Mouse (Mus musculus): Measurements from ENCODE around the gene Nmt1. TPM values are rescaled to one million over a fixed set of nuclear protein-coding genes. Genes with fewer than 3 reads are reported as not detected.

Gene Nmt1
- total RNA-seq, 2 experiments from 2014 or later: 25.2 to 27.1 TPM

DNA sequence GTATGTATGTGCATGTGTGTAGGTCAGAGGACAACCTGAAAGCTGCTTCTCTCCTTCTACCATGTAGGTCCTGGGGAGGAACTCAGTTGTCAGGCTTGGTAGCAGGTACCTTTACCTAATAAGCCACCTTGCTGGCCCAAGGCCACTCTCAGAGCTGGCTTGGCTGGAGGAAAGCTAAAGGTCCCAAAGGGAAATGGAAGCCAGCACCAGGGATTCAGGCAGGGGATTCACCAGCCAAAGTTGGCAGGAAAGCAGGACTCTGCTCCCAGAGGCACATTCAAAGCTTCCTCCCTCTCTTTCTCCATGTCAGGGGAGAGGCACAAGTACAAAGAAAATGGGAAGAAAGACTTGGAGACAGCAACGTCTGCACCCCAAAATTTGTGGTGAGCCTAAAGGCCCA is 23.1 kb upstream of the Nmt1 start:
- ATAC-seq (replicated peaks; ENCODE audit: low FRiP score, poor library complexity, severe bottlenecking): no peak

DNA sequence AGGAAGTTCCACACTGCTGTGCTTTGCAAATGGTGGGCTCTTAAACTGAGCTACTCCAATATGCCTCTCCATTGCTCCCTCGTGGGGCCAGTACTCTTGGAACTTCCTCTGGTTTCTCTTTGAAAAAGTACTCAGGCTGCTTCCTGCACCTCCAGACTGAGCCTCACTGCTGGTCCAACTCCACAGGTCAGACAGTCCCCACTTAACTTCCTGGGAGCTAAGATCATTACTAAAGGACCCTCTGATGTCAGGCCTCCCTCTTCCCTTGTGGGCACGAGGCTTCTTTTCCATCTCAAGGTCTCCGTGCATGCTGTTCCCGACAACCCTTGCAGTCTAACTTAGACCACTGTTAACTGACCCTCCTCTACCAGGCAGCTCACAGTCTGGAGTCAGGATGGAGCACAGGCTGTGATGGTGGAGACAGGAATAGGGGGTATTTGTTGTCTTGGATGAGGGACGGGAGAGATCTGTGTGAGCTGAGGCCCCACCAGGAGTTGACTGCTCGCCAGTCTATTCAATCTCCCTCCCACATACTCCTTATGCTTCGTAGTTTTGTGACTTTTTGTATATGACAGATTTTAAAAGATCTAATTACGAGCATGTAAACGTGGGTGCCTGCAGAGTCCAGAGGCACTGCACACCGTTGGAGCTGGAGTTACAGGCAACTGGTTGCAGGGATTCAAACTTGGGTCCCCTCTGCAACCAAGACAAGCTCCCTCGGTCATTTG is 22.6 kb upstream of the Nmt1 start:
- ATAC-seq (replicated peaks; ENCODE audit: low FRiP score, poor library complexity, severe bottlenecking): no peak

DNA sequence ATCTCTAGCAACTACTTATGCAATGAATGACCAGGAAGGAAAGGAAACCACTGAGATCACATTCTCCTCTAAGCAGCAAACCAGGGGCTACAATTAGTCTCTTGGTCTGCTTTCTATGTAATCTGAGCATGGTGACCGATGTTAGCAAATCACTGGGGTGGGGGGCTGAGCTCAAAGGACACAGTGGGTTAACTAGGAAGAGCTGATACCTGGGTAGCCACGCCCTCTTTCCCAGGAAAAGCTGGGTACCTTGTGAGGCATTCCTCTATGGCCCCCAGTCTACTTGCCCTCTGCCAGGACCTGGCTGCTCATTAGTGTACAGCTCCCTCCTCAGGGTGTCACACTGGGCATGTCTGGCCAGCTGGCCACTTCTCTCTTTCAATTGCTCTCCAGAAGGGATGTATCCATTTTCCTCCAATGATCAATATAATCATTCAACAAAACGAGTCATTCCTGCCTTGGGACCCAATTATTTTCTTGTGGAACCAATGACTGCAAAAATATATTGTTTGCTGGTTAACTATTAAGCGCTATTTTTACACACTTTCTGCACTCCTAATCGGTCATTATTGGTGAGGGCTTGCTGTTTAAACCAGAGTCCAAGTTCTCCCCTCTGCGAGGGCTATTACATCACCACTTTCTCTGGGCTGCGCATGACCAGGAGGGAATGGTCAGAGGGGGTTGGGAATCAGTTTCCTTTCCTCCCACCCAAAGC is 21.5 kb upstream of the Nmt1 start:
- no peak for ATAC-seq (replicated peaks; ENCODE audit: low FRiP score, poor library complexity, severe bottlenecking)

DNA sequence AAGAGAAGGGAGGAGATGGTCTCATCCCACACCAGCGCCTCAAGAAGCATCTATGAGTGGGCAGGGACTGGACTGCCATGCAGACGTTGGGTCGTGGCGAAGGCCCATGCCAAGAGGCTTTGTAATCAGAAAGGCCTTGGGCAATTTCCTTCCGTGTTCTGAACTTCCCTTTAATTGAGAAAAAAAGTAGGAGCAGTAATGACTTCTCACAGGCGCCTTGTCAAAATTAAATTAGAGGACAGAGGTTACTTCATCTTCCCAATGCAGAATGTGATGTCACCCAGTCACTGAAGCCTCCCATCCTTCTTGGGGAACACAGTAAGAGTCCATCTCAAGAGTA is 21.0 kb upstream of the Nmt1 start:
- no peak for ATAC-seq (replicated peaks; ENCODE audit: low FRiP score, poor library complexity, severe bottlenecking)

DNA sequence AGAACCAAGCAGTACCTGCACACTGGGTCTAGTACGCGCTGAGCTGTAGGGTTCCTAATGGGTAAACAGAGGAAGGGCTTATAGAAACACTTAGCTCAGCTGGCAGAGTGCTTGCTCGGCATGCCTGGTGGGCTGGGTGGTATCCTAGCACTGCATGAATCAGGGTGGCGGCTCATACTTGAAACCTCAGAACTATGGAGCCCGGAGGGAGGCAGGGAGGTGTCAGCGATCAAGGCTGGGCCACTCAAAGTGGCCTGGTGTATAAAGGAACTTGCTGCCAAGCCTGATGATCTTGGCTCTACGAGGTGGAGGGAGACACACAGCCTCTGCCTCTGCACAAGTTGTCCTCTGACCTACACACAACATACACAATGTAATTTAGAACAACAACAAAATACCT is 19.4 kb upstream of the Nmt1 start:
- ATAC-seq (replicated peaks; ENCODE audit: low FRiP score, poor library complexity, severe bottlenecking): no peak

DNA sequence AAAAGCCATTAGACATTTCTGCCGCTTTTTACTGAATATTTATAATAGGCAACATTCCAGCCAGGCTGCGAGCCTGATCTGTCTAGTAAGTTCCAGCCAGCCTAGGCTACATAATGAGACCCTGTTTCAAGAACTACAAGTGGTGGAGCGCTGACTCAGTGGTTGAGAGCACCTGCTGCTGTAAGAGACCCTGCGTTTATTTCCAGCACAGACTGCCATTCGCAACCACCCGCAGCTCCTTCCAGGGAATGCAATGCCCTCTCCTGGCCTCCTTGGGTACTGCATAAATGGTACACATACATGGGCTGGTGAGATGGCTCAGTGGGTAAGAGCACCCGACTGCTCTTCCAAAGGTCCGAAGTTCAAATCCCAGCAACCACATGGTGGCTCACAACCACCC is 18.8 kb upstream of the Nmt1 start:
- peak; percentile 69; the same call in 1 of the 2 replicates for ATAC-seq (replicated peaks; ENCODE audit: low FRiP score, poor library complexity, severe bottlenecking)

DNA sequence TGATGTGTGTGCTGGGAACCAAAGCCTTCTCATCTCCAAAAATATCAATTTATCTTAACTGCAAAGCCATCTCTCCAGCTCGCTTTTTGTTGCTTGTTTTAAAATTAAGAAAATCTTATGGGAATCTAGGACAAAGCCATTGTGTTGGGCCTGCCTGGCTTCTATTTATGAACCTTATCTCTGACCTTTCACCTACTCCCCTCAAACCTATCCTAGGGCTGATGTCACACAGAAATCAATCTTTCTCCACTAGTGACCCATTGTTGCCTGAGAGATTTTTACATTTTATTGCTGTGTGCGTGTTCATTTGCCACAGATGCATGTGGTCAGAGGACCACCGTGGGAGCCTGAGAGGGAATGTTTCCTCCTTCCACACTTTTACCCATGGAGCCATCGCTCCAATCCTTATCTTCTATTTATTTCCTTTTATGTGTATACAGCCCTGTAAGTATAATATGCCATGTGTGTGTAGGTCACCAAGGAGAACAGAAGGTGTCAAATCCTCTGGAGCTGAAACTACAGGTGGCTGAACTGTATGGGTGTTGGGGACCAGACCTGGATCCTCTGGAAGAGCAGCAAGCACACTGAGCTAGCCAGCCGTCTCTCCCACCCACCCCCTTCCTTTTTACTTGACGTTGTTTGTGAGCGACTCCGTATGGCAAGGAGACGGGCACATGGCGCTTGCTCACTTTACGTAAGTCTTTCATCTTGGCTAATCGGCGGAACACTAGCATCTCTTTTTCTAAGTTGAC is 17.4 kb upstream of the Nmt1 start:
- no peak for ATAC-seq (replicated peaks; ENCODE audit: low FRiP score, poor library complexity, severe bottlenecking)

DNA sequence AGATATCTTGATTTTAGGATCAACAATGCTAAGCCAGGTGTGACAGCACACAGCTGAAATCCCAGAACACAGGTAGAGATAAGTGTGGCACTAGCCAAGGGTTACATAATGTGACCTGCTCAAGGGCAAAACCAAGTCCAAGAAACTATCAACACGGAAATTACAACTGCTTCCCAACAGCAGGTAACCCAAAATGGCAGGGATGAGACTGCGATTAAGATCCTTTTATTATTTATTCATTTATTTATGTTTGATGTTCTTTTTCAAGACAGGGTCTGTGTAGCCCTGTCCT is 16.8 kb upstream of the Nmt1 start:
- ATAC-seq (replicated peaks; ENCODE audit: low FRiP score, poor library complexity, severe bottlenecking): no peak

DNA sequence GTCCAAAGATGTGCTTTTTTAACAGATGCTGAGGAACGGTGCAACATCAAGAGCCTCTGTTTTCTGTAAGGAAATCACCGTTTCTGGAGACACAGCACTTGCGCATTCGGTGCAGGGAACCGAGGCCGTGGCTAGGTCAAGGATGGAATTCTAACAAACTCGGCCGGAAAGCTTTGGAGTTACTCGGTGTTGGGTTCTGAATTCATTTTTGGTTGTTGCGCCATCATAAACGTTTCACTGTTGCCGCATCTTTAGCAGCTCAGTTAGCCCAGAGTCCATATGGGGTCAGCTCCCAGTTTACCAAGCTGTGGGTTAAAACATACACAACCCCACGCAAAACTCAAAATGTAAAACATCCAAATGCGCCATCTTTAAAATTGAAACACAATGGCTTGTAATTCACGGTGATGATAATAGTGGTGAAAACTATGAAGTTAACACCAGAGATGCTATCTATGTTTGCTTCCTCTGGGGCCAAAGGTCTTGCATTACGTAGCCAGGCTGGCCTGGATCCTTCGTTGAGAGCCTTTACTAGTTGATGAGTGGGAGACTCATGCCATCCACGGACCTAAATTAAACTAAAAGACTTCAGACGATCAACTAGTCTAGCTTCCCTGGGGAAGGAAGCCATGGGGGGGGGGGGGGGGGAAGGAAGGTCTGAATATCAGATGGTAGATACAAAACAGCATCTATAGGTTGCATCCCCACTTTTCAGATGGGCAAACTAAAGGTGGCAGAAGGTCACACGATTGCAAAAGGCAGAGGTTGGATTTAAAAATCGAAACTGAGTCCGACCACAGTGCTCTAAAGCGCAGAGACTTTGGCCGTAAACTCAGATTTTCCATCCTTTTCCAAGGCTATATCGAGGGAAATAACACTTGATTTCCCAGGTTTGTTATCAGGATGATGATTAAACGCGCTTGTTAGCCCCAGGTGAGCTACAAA is 11.8 kb upstream of the Nmt1 start:
- no peak for ATAC-seq (replicated peaks; ENCODE audit: low FRiP score, poor library complexity, severe bottlenecking)

DNA sequence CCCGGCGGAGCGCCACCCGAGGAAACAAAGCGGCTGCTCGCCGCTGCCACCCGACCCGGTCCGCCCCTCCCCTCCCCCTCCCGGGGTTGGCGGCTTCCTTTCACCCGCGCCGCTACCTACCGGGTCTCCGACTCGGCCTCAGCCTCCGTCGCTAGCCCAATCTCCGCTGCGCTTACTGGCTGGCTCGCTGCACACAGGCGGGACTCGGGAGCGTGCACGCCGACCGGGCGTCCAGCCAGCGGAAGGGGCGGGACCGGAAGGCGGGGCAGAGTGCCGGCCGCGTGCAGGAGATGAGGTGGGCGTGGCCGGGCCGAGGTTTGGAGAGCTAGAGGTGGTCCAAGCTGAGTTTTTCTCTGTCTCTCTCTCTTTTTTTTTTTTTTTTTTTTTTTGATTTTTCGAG is 11.1 kb upstream of the Nmt1 start:
- peak; percentile 100 for ATAC-seq (replicated peaks; ENCODE audit: low FRiP score, poor library complexity, severe bottlenecking)

DNA sequence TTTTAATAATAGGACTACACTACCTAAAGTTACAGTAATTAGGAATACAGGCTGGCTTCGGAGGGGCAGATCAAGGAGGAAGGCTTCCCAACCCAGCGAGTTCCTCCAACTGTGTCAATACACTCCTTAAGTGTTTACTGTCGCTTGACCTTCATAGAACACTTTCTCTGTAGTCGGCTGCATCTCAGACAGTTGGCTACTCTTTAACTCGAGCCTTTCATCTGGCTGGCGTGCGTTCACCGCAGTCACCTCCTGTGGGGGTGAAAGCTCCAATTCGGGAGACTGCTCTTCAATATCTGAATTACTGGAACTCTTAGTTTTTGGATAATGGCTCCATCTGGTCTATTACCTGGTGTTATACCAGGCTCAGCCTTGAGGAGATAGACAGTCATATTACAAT is 10.3 kb upstream of the Nmt1 start:
- no peak for ATAC-seq (replicated peaks; ENCODE audit: low FRiP score, poor library complexity, severe bottlenecking)

DNA sequence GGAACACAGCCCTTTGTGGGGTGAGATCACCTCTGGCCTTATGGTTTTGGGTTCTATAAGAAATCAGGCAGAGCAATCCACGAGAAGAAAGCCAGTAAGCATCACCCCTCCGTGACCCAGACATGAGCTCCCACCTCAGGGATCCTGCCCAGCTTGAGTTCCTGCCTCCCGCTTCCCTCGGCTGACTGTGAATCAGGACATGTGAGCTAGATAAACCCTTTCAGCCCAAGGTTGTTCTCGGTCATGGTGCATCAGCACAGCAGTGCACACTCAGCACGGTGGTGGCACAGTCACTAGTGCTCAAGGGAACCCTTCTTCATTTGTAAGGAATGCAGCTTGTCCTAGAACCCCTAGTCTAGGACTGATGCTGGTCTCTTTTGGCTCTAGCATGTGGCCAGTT is 9.1 kb upstream of the Nmt1 start:
- no peak for ATAC-seq (replicated peaks; ENCODE audit: low FRiP score, poor library complexity, severe bottlenecking)

DNA sequence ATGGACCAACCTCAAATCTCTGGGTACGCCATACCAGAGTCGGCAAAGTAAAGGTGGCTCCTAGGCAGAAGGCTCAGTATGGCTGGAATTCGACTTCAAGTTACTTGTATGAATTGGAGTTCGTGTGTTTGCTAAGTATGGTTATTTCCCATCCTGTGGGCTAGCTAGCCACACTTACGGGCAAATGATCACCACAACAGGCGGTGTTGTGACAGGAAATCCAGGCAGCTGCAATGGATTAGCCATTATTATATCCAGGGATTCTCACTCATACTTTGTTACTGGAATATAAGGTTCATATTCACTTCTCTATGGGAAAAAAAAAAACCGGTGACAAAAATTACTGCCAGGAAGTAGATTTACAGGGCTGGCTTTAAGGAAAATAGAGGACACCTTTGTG is 8.7 kb upstream of the Nmt1 start:
- no peak for ATAC-seq (replicated peaks; ENCODE audit: low FRiP score, poor library complexity, severe bottlenecking)

DNA sequence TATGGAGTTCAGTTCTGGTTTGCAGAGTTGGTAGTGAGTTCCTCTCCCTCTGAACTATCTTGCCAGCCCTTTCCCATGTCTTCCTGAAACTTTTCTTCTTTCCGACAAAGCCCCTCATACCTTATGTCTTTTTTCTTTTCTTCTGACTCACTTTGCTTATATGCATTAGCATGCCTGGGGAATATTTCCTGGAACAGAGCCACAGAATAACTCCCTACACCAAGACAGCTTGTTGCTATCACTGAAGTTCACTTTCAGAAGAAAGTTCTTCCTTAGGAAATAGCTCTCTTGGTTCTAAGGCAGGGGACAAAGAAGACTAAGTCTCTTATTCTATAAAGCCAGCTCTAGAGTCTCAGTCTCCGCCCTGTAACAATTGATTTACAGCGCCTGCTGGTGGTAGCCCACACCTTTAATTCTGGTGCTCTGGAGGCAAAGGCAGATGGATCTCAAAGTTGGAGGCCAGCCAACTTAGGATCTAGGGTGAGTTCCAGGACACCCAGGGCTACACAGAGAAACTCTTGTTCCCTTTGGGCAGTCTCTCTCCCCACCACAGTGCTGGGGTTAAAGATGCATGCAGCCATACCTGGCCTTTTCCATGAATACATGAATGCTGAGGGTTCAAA is 7.2 kb upstream of the Nmt1 start:
- ATAC-seq (replicated peaks; ENCODE audit: low FRiP score, poor library complexity, severe bottlenecking): no peak

DNA sequence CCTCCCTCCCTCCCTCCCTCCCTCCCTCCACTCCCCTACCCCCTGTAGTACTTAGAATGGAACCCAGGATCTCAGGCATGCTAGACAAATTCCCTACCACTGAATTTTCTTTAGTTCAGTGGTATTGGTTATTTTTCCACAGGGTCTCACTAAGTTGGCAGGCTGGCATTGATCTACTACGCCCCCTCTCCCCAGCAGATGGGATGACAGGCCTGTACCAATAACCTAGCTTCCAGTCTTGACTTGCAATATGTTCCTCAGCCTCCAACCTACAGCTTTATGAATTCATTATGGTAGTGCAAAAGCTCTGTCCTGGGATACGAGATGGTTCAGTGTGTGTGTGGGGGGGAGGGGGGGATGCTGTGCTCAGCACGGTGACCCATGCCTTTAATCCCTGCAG is 4.0 kb upstream of the Nmt1 start:
- no peak for ATAC-seq (replicated peaks; ENCODE audit: low FRiP score, poor library complexity, severe bottlenecking)

DNA sequence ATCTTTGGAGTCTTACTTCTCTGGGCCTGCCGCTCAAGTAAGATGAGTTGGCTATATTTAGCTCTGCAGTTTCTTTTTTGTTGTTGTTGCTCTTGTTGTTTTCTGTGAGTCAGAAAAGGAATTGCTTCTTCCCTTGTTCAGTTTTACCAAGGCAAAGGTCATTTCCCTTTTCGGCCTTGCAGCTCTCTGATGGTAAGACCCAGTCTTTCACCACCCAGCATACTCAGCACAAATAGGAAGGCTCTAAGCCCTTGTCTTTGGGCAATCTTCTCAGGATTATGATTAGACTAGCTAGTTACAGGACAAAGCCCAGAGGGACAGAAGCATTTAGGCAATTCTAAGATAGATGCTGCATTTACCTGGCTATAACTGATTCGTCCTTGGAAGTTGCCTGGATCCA is 1.1 kb upstream of the Nmt1 start:
- no peak for ATAC-seq (replicated peaks; ENCODE audit: low FRiP score, poor library complexity, severe bottlenecking)

DNA sequence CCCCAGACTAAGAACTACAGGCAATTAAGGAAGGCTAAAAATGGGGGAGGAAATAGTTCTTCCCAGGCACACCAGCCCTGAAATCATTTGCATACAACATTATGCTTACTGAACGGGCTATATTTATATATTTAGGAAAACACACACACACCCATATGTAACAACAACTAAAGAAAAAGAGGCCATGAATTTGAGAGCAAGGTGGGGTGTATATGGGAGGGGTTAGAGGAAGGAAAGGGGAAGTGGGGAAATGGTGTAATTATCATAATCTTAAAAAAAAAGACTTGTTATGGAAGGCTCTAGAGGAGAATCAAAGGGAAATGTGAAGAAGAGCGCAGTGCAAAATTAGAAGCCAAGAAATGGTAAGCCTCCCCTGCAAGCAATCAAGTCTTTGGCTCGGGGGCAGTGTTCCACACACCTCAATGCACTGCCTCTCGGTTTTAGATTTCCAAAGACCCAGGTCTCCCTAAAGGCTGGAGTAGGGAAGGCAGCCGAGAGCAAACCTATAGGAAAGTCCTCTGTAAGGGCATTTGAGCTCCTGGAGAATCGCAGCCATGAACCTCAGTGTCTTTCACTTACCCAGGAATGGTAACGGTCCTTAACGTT is 317 bp upstream of the Nmt1 start:
- peak; percentile 22; the same call in 1 of the 2 replicates for ATAC-seq (replicated peaks; ENCODE audit: low FRiP score, poor library complexity, severe bottlenecking)

DNA sequence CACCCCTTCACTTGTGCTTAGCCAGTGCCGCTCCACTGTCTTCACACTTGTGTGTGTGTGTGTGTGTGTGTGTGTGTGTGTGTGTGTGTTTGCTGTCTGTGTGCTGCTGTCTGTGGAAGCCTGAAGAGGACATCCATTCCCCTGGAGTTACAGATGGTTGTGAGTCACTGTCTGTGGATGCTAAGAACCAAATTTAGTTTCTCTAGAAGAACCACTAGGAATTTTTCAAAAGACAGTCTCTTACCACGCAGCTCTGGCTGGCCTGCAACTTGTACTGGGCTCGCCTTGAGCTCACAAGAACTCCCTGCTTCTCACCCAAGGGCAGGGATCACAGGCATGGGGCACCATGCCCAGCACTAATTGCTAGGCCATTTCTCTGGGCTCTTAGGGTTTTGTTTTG is 5.0 kb downstream of the Nmt1 start:
- no peak for ATAC-seq (replicated peaks; ENCODE audit: low FRiP score, poor library complexity, severe bottlenecking)

DNA sequence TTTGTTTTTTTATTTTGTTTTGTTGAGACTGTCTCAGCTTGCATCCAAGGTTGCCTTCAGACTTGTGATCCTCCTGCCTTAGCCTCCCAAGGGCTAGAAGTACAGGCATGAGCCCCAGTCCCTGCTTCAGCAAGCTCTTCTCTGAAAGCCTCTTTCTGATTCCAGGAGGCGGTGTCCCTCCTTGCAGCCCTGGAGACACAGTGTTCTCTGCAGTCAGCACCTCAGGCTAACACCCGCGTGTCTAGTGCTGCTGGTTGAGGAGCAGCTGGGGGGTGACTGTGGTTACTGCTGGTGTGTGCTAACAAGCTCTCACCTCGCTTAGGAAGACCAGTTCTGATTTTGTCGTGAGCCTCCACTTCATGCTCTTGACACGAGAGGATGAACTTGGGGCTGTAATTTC is 7.0 kb downstream of the Nmt1 start:
- no peak for ATAC-seq (replicated peaks; ENCODE audit: low FRiP score, poor library complexity, severe bottlenecking)

Measured in erythroid progenitor cell, adult 5-6 weeks (primary cell).